Mouse (Mus musculus): ENCODE data around the gene Limch1. TPM values are rescaled to one million over a fixed set of nuclear protein-coding genes. Genes with fewer than 3 reads are reported as not detected.

The Limch1 gene
- total and polyA plus RNA-seq, 3 experiments = 0.05 TPM; not detected in 2

DNA sequence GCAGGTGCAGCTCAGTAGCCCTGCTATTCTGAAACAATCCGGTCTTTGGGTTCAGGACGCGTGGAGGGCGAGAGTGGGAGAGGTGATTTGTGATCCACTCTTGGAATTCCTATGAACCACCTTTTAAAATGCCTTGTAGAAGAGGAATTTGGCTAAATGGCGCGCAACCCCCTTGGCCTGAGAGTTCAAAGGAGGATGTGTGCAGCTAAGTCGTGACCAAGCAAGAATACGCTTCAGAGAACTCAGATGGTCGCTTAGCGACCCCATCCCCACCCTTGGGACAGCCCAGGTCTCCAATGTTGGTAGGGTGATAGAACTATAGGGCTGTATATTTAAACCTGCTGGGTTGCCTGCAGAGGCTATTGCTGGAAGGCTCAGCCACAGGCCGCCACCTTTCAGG lies 1.1 kb downstream of the Limch1 start:
- peaks cover 7% of the 10 kb centered on the region for H3K9me3 ChIP-seq (replicated peaks; ENCODE audit: low read length)
- TF ChIP-seq IRF4 (IDR thresholded peaks at IDR 0.05; ENCODE audit: low read depth, low read length) = no peak
- no peak for TF ChIP-seq JUND (conservative IDR thresholded peaks at IDR 0.05; ENCODE audit: low read depth, low read length)
- no peak for TF ChIP-seq TCF12 (IDR thresholded peaks at IDR 0.05; ENCODE audit: low read depth, low read length)
- no peak for TF ChIP-seq ZMIZ1 (IDR thresholded peaks at IDR 0.05; ENCODE audit: low read depth, low read length)
- no peak for TF ChIP-seq ZC3H11A (IDR thresholded peaks at IDR 0.05; ENCODE audit: low read depth, low read length)
- TF ChIP-seq GABPA (IDR thresholded peaks at IDR 0.05; ENCODE audit: insufficient replicate concordance, low read depth, low read length) = no peak
- no peak for TF ChIP-seq EP300 (IDR thresholded peaks at IDR 0.05; ENCODE audit: low read length)
- TF ChIP-seq ZKSCAN1 (IDR thresholded peaks at IDR 0.05; ENCODE audit: borderline replicate concordance, low read depth, low read length) = no peak
- TF ChIP-seq KAT2A (IDR thresholded peaks at IDR 0.05; ENCODE audit: insufficient replicate concordance, low read length) = no peak
- TF ChIP-seq TBP (conservative IDR thresholded peaks at IDR 0.05; ENCODE audit: low read depth, low read length) = no peak
- TF ChIP-seq NELFE (IDR thresholded peaks at IDR 0.05; ENCODE audit: low read depth, low read length) = no peak
- TF ChIP-seq MAZ (IDR thresholded peaks at IDR 0.05; ENCODE audit: low read depth, low read length) = no peak
- TF ChIP-seq MEF2A (IDR thresholded peaks at IDR 0.05; ENCODE audit: borderline replicate concordance, low read depth, low read length) = no peak
- TF ChIP-seq BHLHE40 (IDR thresholded peaks at IDR 0.05; ENCODE audit: low read depth, low read length) = no peak
- no peak overlapping the region for H3K27ac ChIP-seq (ENCODE audit: insufficient read depth, low read depth)
- in situ Hi-C loops (cut with MboI; ENCODE audit: low pct_ligation_motif_present, low pct_unique_long_range_greater_than_20kb, low sequenced_read_pairs) = no loop called here
- H3K79me2 ChIP-seq (replicated peaks; ENCODE audit: control insufficient read depth, extremely low read depth, insufficient read depth, poor library complexity, severe bottlenecking) = no peaks in the 10 kb centered on the region
- dilution Hi-C loops (cut with MboI; ENCODE audit: extremely low pct_ligation_motif_present, extremely low pct_unique_long_range_greater_than_20kb, low sequenced_read_pairs) = no loop called here
- no peak overlapping the region for H3K4me2 ChIP-seq (ENCODE audit: insufficient read depth, low read depth, poor library complexity, severe bottlenecking)
- H3K27me3 ChIP-seq (replicated peaks) = no peaks in the 10 kb centered on the region
- no peak overlapping the region for H3K9ac ChIP-seq (ENCODE audit: insufficient read depth, low read depth)
- peaks cover 0 to 7% of the 10 kb centered on the region in 2 experiments; a peak in 2 of 4 replicates for H3K4me1 ChIP-seq (ENCODE audit: control insufficient read depth in 1 of 2, insufficient read depth in 2 of 2)
- no peaks in the 10 kb centered on the region for H3K36me3 ChIP-seq (replicated peaks in 1 of 2; ENCODE audit: control insufficient read depth in 1 of 2, insufficient read depth in 1 of 2, low read length in 1 of 2)
- DNase-seq (ENCODE audit: extremely low read depth) = no peak
- no peak overlapping the region for H3K4me3 ChIP-seq (replicated peaks in 1 of 3; ENCODE audit: low read depth in 2 of 3, low read length in 2 of 3, poor library complexity in 1 of 3)

DNA sequence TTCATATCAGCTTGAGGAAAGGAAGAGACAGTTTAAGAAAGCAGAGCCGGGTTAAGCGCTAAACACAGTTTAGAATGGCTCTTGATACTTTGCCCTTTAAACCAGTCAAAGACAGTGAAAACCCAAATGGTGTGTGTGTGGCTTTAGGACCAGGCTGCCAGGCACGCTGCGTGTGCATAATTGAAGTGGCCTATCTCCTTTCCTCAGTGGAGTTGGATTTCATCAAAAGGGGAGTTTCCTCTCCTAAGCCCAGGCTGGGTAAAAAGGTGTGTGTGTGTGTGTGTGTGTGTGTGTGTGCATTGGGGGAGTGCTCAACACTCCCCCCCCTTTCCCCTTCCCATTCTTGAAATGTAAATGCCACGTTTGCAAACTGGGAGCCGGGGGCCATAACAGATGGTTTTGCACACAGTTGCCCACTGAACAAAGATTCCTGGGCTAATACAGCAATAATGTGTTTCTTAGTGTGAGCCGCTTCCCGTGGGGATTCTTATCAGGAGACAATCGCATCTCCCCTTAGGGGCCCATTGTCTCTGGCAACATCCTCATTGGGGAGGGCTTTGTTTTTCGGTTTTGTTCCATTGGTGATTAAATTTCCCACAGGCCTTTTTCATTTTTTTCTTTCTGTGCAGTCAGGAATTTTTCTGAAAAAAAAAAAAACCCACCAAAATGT lies 2.3 kb downstream of the Limch1 start:
- no peak for TF ChIP-seq NRF1 (IDR thresholded peaks at IDR 0.05; ENCODE audit: low read depth, low read length)
- no peaks in the 10 kb centered on the region for H3K79me2 ChIP-seq (replicated peaks; ENCODE audit: control insufficient read depth, extremely low read depth, insufficient read depth, poor library complexity, severe bottlenecking)
- in situ Hi-C loops (cut with MboI; ENCODE audit: low pct_ligation_motif_present, low pct_unique_long_range_greater_than_20kb, low sequenced_read_pairs) (no loop called here), dilution Hi-C loops (cut with MboI; ENCODE audit: extremely low pct_ligation_motif_present, extremely low pct_unique_long_range_greater_than_20kb, low sequenced_read_pairs) (no loop called here)
- H3K36me3 ChIP-seq (replicated peaks in 1 of 2; ENCODE audit: control insufficient read depth in 1 of 2, insufficient read depth in 1 of 2, low read length in 1 of 2) = no peaks in the 10 kb centered on the region
- no peaks in the 10 kb centered on the region for H3K27me3 ChIP-seq (replicated peaks)
- no peak for DNase-seq (ENCODE audit: extremely low read depth)
- H3K4me1 ChIP-seq (ENCODE audit: control insufficient read depth in 1 of 2, insufficient read depth in 2 of 2) = peaks cover 0 to 8% of the 10 kb centered on the region in 2 experiments; a peak in 2 of 4 replicates
- H3K4me3 ChIP-seq (replicated peaks in 1 of 3; ENCODE audit: low read depth in 2 of 3, low read length in 2 of 3, poor library complexity in 1 of 3) = no peak overlapping the region
- H3K27ac ChIP-seq (ENCODE audit: insufficient read depth, low read depth) = no peak overlapping the region
- peaks cover 7% of the 10 kb centered on the region for H3K9me3 ChIP-seq (replicated peaks; ENCODE audit: low read length)
- H3K4me2 ChIP-seq (ENCODE audit: insufficient read depth, low read depth, poor library complexity, severe bottlenecking) = no peak overlapping the region
- H3K9ac ChIP-seq (ENCODE audit: insufficient read depth, low read depth) = no peak overlapping the region
